Mouse (Mus musculus): ENCODE measurements around the gene Abcc4. TPM values are rescaled to one million over a fixed set of nuclear protein-coding genes. Genes with fewer than 3 reads are reported as not detected.

Abcc4 gene
- 4.7 and 4.8 TPM in 2 replicates for polyA plus RNA-seq (2016; fragmentation: Nextera tagmentation; extraction: Ambion mirVana)

DNA sequence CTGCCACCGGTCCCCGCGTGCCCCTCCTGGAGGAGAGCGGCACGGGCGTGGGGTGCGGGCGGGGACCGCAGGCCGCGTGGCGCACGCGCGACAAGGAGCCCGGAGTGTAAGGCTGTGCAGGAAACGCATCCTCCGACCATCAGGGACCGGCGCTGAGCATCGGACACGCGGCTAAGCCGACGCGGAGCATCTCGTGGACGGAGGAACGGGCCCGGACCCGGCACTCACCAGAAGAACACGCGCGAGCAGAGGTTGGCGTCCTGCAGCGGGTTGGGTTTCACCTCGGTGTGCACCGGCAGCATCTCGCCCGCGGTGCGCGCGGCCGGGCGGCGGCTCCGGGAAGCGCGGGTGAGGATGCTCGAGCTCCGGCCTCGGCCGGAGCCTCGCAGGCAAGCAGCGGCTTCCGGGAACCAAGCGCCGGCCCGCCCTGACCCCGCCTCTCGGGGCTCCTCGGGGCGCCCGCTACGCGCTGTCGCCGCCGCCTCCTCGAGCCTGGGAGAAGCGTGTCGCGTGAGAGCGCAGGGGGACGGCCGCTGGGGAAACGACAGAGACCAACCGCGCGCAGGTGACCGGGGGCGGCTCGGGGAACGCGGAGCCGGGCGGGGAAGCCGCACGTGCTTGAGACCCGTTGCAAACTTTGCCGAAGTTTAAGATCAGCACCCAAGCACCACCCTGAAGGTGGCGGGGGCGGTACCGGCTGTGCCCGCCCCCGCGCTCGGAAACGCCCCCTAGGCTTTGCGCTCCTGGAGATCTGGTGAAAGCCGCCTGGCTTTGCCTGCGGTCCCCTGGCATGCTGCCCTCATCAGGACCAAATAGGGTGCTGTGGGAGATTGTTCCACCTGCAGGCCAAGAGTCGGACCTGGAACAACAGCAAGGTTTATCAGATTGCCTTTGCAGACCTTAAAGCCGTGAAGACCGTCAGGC is at the start of gene Abcc4:
Gene Abcc4 (minus strand): TSS at position 412 of the 924 bp plus-strand sequence.
- DNase-seq (ENCODE audit: low spot score), result peak; percentile 73
- H3K27ac ChIP-seq (replicated peaks), result peak within 1 kb of the TSS; percentile 87
- under 1% methylated on average over 106 of the region's 106 CpGs for WGBS
- H3K9me3 ChIP-seq (replicated peaks), result no peaks in the 10 kb centered on the region
- no peaks in the 10 kb centered on the region for H3K36me3 ChIP-seq
- peak within 1 kb of the TSS; percentile 79 for H3K4me3 ChIP-seq
- peaks cover 77% of the 10 kb centered on the region for H3K27me3 ChIP-seq (ENCODE audit: low read depth, poor library complexity, severe bottlenecking)
- peaks cover 38% of the 10 kb centered on the region for H3K4me1 ChIP-seq

DNA sequence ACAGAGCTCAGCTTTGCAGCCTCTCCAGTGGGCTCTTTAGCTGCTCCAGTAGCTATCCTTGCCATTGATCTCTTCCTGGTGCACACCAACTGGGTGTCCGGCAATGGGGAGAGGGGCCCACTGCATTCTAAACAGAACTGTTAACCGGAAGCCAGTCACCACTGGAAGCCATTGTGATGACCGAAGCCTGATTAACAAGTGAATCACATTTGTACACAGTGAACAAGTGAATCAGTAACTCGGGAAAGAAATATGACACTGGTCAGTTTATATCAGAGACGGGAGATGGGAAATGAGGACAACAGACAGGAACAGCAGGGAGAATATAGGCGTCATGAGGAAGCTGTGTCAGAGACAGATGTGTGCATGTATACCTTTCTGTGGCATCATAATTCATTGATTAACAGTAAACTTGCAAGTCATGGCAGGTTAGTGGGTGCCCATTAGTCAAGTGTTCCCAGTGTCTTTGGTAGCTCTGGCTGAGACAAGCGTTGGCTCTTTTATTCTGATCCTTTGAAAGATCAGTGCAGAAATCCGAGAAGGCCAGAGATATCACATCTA is 45.3 kb upstream of the Abcc4 start:
- Histone ChIP-seq H3K4me1 (peaks cover 17% of the 10 kb centered on the region), H3K9me3 (replicated peaks) (no peaks in the 10 kb centered on the region; the same call in 1 of the 2 replicates), H3K4me3 (no peak overlapping the region), H3K27ac (replicated peaks) (no peak overlapping the region), H3K36me3 (no peaks in the 10 kb centered on the region), H3K27me3 (ENCODE audit: low read depth, poor library complexity, severe bottlenecking) (no peaks in the 10 kb centered on the region)
- WGBS, result 84% methylated on average over 8 of the region's 8 CpGs
- DNase-seq (ENCODE audit: low spot score), result no peak

DNA sequence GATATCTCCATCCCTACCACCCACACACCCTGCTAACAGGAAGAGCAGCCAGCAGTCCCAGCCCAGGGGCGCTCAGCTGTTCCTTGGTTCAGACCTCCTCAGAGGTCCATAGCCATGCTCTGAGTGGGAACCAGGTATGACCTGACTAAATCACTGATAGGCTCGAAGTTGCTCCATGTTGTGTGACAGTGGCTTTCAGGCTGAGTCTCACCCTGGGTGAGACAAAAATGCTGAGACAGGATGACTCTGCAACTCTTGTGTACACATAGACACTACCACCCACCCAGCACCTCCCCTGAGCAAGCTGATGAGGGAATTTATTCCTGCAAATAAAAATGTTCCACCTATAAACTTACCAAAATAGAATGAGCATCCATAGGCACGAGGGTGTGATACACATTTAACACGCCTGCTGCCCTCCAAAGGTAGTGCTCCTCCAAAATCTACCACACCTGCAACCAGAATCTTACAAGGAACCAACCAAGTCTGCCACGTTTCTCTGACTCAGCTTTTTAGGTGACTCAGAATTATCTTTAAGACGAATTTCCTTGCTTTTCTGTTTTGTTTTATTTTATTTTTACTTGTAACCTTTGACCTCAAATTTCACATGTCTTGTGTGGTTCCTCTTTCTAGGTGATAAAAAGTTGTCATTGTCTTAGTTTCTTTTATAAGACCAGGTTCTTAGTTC is 44.6 kb upstream of the Abcc4 start:
- Histone ChIP-seq H3K9me3 (replicated peaks) (no peaks in the 10 kb centered on the region; the same call in 1 of the 2 replicates), H3K36me3 (no peaks in the 10 kb centered on the region), H3K4me1 (peaks cover 17% of the 10 kb centered on the region), H3K27ac (replicated peaks) (peak overlapping the region; percentile 46), H3K4me3 (no peak overlapping the region), H3K27me3 (ENCODE audit: low read depth, poor library complexity, severe bottlenecking) (no peaks in the 10 kb centered on the region)
- 86% methylated on average over 6 of the region's 6 CpGs for WGBS
- no peak for DNase-seq (ENCODE audit: low spot score)

DNA sequence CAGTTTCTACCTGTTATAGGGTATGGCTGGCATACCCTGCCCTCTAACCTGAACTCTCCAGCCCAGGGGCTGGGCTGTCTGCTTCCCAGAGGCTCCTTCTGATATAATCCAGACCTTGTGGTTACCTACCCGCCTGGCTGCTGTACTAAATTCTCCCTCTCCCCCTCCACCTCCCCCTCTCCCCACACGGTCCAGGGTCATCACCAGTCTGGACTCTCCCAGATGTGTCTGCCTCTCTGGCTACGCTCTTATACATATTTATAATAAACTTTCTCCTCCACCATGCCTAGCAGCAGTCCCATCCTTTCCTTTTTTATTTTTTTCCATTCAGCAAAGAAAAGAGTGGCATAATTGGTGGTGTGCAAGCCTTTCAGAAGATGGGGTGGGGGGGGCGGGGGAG is 43.7 kb upstream of the Abcc4 start:
- Histone ChIP-seq H3K27ac (replicated peaks) (0 out of 2 replicates have a peak overlapping the region, but pooled peaks have one; percentile 46), H3K4me3 (no peak overlapping the region), H3K4me1 (peaks cover 17% of the 10 kb centered on the region), H3K27me3 (ENCODE audit: low read depth, poor library complexity, severe bottlenecking) (no peaks in the 10 kb centered on the region), H3K9me3 (replicated peaks) (no peaks in the 10 kb centered on the region; the same call in 1 of the 2 replicates), H3K36me3 (no peaks in the 10 kb centered on the region)
- no peak for DNase-seq (ENCODE audit: low spot score)
- 61% methylated on average over 4 of the region's 4 CpGs for WGBS

DNA sequence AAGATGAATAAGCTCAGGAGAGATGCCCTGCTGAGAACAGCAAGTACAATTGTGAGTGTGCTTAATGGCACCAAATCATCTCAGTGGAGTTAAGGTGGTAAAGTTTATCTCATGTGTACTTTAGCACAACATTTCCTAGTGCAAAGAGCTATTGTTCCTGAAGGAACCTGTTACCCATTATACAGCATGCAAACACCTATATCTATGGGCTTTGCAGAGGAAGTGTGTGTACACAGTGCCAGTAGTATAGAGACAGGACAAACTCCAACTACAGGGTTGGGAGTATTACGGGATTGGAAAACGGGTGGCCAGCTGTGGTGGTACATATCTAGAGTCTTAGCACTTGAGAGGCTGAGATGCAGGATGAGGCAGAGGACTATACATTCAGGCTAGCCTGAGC is 43.0 kb upstream of the Abcc4 start:
- Histone ChIP-seq H3K4me1 (peaks cover 20% of the 10 kb centered on the region), H3K36me3 (no peaks in the 10 kb centered on the region), H3K27me3 (ENCODE audit: low read depth, poor library complexity, severe bottlenecking) (no peaks in the 10 kb centered on the region), H3K27ac (replicated peaks) (no peak overlapping the region), H3K4me3 (no peak overlapping the region), H3K9me3 (replicated peaks) (no peaks in the 10 kb centered on the region; the same call in 1 of the 2 replicates)
- 93% methylated on average over 2 of the region's 2 CpGs for WGBS
- no peak for DNase-seq (ENCODE audit: low spot score)

DNA sequence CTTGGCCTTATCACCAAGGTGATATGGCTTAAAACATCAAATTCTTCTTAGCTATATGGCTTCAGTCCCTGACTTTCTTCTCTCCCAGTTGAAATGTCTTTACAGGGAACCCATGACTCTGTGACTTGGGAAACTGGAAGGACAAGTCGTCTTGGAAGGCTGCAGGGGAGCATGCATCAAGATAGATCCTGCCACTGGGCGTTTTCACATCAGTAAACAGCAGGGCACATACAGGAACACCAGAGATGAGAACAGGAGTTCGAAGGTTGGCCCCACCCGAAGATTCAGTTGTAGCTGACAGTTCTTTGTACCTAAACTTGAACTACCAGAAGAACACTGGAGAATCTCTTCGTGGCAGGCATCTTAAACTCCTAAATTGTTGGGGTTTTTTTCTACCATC is 36.8 kb upstream of the Abcc4 start:
- Histone ChIP-seq H3K27ac (replicated peaks) (no peak overlapping the region), H3K4me3 (no peak overlapping the region), H3K9me3 (replicated peaks) (peaks cover 17% of the 10 kb centered on the region), H3K4me1 (peaks cover 15% of the 10 kb centered on the region), H3K27me3 (ENCODE audit: low read depth, poor library complexity, severe bottlenecking) (no peaks in the 10 kb centered on the region), H3K36me3 (no peaks in the 10 kb centered on the region)
- WGBS, result 79% methylated on average over 5 of the region's 5 CpGs
- no peak for DNase-seq (ENCODE audit: low spot score)

DNA sequence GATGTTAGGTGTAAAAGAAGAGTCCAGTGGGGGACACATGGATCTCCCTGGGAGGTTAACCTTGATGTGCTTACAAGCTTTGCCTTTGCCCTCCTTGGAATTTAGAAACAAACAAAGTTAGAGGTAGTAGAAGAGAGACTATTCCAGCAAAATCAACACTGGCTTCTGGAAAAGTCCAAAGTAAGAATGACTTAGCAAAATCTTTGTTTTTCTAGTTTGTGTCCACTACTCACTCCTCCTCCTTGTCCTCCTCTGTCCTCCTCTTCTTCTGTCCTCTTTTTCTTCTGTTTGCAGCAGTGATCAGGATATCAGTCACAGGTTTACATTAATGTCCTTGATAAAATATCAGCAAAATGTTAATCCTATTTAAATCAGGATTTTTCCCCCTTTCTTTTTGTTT is 35.8 kb upstream of the Abcc4 start:
- H3K36me3 ChIP-seq, result no peaks in the 10 kb centered on the region
- peaks cover 26% of the 10 kb centered on the region for H3K4me1 ChIP-seq
- DNase-seq (ENCODE audit: low spot score), result no peak
- no peak overlapping the region for H3K27ac ChIP-seq (replicated peaks)
- H3K27me3 ChIP-seq (ENCODE audit: low read depth, poor library complexity, severe bottlenecking), result no peaks in the 10 kb centered on the region
- H3K4me3 ChIP-seq, result no peak overlapping the region
- peaks cover 17% of the 10 kb centered on the region for H3K9me3 ChIP-seq (replicated peaks)

DNA sequence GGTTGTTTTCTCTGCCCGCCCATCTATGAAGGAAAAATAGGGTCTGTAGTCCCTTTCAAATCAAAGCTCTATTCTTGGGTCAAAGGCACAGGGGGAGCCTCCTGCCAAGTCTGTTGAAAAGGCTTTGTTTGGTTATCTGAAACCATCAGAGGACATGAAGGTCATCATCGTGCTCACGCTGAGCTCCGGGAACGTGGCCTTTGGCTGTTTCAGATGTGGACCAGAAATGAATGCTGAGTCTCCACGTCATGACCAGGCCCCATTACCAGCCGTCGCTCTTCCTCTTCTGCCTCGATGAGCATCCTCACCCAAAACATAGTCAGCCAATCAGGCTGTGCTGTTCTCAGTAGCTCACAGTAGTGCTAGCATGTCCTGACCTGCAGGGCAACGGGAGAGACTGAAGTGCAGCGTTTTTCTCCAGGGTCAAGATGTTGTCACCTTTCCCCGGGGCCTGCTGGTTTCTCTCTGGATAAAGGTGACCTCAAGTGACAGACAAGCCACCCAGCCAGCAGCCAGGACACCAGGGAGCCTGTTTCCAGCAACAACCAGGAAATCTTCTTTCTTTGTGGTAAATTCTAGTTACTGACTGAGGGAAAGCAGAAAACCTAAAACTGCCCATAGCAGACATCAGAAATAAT is 31.4 kb upstream of the Abcc4 start:
- no peaks in the 10 kb centered on the region for H3K27me3 ChIP-seq (ENCODE audit: low read depth, poor library complexity, severe bottlenecking)
- peaks cover 17% of the 10 kb centered on the region for H3K9me3 ChIP-seq (replicated peaks)
- DNase-seq (ENCODE audit: low spot score), result peak; percentile 34
- H3K4me1 ChIP-seq, result peaks cover 36% of the 10 kb centered on the region
- H3K27ac ChIP-seq (replicated peaks), result peak overlapping the region; percentile 52
- no peak overlapping the region for H3K4me3 ChIP-seq
- no peaks in the 10 kb centered on the region for H3K36me3 ChIP-seq
- 22% methylated on average over 12 of the region's 12 CpGs for WGBS

DNA sequence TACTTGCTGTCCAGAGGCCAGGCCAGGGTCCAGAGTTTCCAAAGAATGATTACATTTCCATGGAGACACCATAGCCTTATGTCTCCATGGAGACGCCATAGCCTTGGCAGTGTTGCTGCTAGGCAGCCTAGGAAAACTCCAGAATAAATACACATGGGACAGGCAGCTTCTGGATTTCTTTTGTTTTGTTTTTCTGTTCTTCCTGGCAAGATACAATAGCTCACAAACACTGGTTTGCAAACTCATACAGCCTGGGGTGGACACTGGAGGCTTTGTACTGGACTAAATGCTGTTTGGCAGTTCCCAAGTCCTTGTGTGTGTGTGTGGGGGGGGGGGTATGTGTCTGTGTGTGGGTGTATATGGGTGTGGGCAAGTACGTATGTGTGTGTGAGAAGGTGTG is 29.1 kb upstream of the Abcc4 start:
- DNase-seq (ENCODE audit: low spot score), result peak; percentile 61
- H3K4me3 ChIP-seq, result no peak overlapping the region
- 50% methylated on average over 2 of the region's 2 CpGs for WGBS
- peaks cover 36% of the 10 kb centered on the region for H3K4me1 ChIP-seq
- peak overlapping the region; percentile 79 for H3K27ac ChIP-seq (replicated peaks)
- no peaks in the 10 kb centered on the region for H3K36me3 ChIP-seq
- H3K9me3 ChIP-seq (replicated peaks), result peaks cover 9% of the 10 kb centered on the region
- H3K27me3 ChIP-seq (ENCODE audit: low read depth, poor library complexity, severe bottlenecking), result no peaks in the 10 kb centered on the region

DNA sequence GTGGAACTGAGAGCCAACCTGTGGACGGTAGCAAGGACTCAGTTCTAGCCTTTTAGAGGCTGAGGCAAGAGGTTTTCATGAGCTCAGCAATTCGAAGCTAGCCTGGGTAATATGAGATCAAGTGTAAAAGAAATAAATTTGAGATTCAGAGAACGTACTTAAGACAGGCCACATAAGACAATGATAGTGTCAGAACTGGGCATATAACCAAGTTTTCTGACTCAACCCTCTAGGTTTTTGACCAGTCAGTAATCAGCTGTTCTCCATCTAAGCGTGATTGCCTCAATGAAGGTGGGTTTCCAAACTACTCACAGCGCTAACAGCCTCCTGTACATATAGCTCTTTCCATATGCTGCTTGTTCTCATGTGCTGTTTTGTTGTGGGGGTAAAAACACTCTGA is 27.1 kb upstream of the Abcc4 start:
- Histone ChIP-seq H3K4me1 (peaks cover 36% of the 10 kb centered on the region), H3K4me3 (no peak overlapping the region), H3K9me3 (replicated peaks) (no peaks in the 10 kb centered on the region), H3K27me3 (ENCODE audit: low read depth, poor library complexity, severe bottlenecking) (no peaks in the 10 kb centered on the region), H3K36me3 (no peaks in the 10 kb centered on the region), H3K27ac (replicated peaks) (no peak overlapping the region)
- DNase-seq (ENCODE audit: low spot score), result no peak
- 91% methylated on average over 5 of the region's 5 CpGs for WGBS

DNA sequence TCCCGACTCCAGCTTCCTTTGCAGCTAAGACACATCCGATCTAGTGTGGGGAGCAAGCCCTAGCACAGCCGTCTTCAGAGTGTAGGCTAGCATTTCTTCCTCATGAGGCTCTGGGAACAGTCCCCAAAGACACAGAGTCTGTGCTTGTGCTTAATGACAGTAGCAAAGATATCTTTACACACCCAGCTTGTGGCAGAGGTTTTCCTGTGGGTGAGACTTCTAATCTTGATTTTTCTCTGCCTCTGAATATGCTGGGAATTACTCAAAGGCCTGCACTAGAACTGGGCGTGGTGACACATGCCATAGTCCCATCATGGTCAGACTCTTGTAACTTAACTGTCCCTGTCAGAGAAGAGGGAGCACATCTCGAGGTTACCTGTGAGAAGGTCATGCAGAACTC is 24.6 kb upstream of the Abcc4 start:
- Histone ChIP-seq H3K36me3 (no peaks in the 10 kb centered on the region), H3K27ac (replicated peaks) (no peak overlapping the region), H3K27me3 (ENCODE audit: low read depth, poor library complexity, severe bottlenecking) (no peaks in the 10 kb centered on the region), H3K4me1 (peaks cover 14% of the 10 kb centered on the region), H3K9me3 (replicated peaks) (no peaks in the 10 kb centered on the region), H3K4me3 (no peak overlapping the region)
- no peak for DNase-seq (ENCODE audit: low spot score)
- WGBS, result 89% methylated on average over 5 of the region's 5 CpGs

DNA sequence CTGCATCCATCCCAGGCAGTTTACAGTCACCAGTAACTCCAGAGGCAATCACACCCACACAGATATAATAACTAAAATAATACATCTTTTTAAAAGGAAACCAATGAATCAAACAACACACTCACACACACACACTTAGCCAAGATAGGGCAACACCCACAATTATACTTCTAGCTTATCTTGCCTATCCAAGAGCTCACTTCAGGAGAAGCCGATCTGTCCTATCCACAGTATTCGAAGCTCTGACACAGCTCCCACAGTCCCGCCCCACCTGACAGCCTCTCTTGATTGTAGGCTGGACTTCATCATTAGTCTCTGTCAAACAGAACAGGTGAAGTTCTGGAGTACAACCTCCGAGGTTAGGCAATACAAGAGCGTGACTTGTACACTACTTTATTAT is 19.4 kb upstream of the Abcc4 start:
- Histone ChIP-seq H3K9me3 (replicated peaks) (no peaks in the 10 kb centered on the region), H3K4me3 (no peak overlapping the region), H3K4me1 (no peaks in the 10 kb centered on the region), H3K27ac (replicated peaks) (no peak overlapping the region), H3K36me3 (no peaks in the 10 kb centered on the region), H3K27me3 (ENCODE audit: low read depth, poor library complexity, severe bottlenecking) (peaks cover 12% of the 10 kb centered on the region)
- no peak for DNase-seq (ENCODE audit: low spot score)
- WGBS, result 93% methylated on average over 5 of the region's 5 CpGs

Data from midbrain, embryonic 10.5 days (tissue).